Mouse (Mus musculus): Measurements from ENCODE around the gene Dusp3. TPM values are rescaled to one million over a fixed set of nuclear protein-coding genes. Genes with fewer than 3 reads are reported as not detected.
A peak's percentile ranks its signal among the peaks of the same experiment; 100 is the strongest.

The Dusp3 gene
- polyA plus RNA-seq, 1 experiment = 34.8 TPM

DNA sequence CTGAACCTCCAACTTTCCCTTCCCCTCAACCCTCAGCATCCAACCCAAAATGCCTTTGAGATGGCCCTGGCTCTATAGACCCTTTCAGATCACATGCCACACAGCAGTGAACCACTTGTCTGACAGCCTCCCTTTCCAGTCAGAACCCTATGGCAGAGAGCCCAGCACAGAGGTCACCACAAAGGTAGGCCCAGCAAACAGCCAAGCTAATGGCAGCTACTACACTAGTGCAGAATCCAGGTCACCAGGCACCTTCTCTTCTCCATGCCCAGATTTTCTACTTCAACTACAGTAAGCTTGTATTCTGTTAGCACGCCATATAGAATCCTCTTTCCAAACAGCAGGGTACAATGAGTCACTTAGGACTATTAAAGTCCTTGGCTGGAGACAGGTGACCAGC is 29.3 kb upstream of the Dusp3 start:
- no peaks in the 10 kb centered on the region for H3K4me1 ChIP-seq (ENCODE audit: control insufficient read depth, insufficient read depth, low read length)
- H3K4me3 ChIP-seq (ENCODE audit: insufficient read depth, low read length) = no peak overlapping the region
- no peak overlapping the region for H3K27ac ChIP-seq (ENCODE audit: insufficient read depth, low read length)
- TF ChIP-seq POLR2A (IDR thresholded peaks at IDR 0.05; ENCODE audit: low read depth, low read length) = no peak
- no peak for TF ChIP-seq CTCF (IDR thresholded peaks at IDR 0.05; ENCODE audit: borderline replicate concordance, insufficient read depth, low read length)

DNA sequence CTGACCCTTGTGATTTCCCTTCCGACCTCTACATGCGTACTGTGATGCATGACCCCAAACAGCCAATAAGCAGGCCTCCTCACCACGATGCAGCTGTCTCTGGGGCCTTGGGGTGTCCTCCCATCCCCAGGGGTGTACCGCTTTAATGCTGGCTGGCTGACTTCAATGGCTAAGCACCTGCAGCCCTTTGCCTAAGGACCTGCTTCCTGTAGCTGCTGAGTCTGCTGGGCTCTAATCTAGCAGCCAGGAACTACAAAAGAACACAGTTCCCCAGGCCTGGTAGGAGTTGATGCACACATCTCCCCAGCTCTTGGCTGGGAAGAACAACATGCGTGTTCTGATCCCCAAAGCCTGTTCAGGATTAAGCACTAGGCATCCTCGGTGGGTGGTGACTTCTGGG is 28.7 kb upstream of the Dusp3 start:
- TF ChIP-seq CTCF (IDR thresholded peaks at IDR 0.05; ENCODE audit: borderline replicate concordance, insufficient read depth, low read length) (no peak), POLR2A (IDR thresholded peaks at IDR 0.05; ENCODE audit: low read depth, low read length) (no peak)
- Histone ChIP-seq H3K4me3 (ENCODE audit: insufficient read depth, low read length) (no peak overlapping the region), H3K27ac (ENCODE audit: insufficient read depth, low read length) (no peak overlapping the region), H3K4me1 (ENCODE audit: control insufficient read depth, insufficient read depth, low read length) (no peaks in the 10 kb centered on the region)

DNA sequence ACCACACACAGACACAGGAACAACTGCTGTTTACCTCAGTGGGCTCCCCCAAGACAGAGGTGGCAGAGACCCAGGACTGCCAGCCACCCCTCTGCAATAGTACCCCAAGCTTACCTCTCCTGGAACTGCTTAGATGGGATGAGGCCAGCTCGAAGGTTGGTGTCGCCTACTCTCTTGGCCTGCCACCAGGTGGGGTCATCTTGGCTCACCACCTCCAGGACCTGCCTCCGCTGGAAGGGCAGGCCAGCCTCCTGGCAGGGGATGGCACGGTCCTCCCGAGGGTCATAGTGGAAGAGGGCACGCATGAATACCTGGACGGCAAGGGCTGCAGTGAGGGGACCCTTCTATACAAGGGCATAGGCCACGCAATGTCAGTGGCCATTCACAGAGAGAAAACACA is 26.4 kb upstream of the Dusp3 start:
- TF ChIP-seq CTCF (IDR thresholded peaks at IDR 0.05; ENCODE audit: borderline replicate concordance, insufficient read depth, low read length) (no peak), POLR2A (IDR thresholded peaks at IDR 0.05; ENCODE audit: low read depth, low read length) (no peak)
- H3K4me1 ChIP-seq (ENCODE audit: control insufficient read depth, insufficient read depth, low read length) = no peaks in the 10 kb centered on the region
- no peak overlapping the region for H3K27ac ChIP-seq (ENCODE audit: insufficient read depth, low read length)
- no peak overlapping the region for H3K4me3 ChIP-seq (ENCODE audit: insufficient read depth, low read length)

DNA sequence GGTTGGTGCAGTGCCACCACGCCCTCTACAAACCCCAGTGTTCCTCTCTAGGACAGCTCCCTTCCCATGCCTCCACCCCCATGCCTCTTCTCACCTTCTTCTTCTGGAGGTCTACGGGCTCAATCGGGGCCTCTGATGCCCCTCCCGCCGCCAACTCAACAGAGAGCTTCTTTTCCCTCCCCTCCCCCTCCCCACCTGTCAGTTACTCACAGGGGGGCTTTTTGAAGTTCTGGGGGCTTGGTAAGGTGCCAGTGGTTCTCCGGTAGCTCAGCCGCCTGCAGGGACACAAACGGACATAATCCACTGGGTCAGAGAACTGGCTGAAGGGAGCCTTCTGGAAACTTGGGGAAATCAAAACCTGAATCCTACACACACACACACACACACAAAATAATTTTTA is 24.7 kb upstream of the Dusp3 start:
- no peak overlapping the region for H3K27ac ChIP-seq (ENCODE audit: insufficient read depth, low read length)
- TF ChIP-seq POLR2A (IDR thresholded peaks at IDR 0.05; ENCODE audit: low read depth, low read length) = no peak
- no peak for TF ChIP-seq CTCF (IDR thresholded peaks at IDR 0.05; ENCODE audit: borderline replicate concordance, insufficient read depth, low read length)
- H3K4me1 ChIP-seq (ENCODE audit: control insufficient read depth, insufficient read depth, low read length) = no peaks in the 10 kb centered on the region
- H3K4me3 ChIP-seq (ENCODE audit: insufficient read depth, low read length) = no peak overlapping the region

DNA sequence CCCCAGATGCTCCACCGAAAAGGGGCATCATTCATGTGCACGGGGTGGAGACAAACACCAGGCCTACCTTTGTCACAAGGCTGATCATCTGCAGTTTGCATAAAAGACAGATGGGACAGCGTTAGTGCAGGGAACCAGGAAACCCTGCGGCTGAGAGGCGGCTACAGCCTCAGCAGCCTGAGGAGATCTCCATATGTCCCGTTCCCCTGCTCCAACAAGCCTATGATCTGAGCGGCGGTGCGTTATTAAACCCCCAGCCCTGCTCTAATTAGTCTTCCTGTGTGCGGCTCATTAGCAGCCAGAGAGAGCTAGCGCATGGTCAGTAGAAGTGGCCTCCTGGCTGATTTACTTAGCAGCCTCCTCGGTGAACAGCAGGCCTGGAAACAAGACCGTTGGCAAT is 23.3 kb upstream of the Dusp3 start:
- Histone ChIP-seq H3K4me3 (ENCODE audit: insufficient read depth, low read length) (no peak overlapping the region), H3K4me1 (ENCODE audit: control insufficient read depth, insufficient read depth, low read length) (no peaks in the 10 kb centered on the region), H3K27ac (ENCODE audit: insufficient read depth, low read length) (no peak overlapping the region)
- no peak for TF ChIP-seq CTCF (IDR thresholded peaks at IDR 0.05; ENCODE audit: borderline replicate concordance, insufficient read depth, low read length)
- TF ChIP-seq POLR2A (IDR thresholded peaks at IDR 0.05; ENCODE audit: low read depth, low read length) = no peak

DNA sequence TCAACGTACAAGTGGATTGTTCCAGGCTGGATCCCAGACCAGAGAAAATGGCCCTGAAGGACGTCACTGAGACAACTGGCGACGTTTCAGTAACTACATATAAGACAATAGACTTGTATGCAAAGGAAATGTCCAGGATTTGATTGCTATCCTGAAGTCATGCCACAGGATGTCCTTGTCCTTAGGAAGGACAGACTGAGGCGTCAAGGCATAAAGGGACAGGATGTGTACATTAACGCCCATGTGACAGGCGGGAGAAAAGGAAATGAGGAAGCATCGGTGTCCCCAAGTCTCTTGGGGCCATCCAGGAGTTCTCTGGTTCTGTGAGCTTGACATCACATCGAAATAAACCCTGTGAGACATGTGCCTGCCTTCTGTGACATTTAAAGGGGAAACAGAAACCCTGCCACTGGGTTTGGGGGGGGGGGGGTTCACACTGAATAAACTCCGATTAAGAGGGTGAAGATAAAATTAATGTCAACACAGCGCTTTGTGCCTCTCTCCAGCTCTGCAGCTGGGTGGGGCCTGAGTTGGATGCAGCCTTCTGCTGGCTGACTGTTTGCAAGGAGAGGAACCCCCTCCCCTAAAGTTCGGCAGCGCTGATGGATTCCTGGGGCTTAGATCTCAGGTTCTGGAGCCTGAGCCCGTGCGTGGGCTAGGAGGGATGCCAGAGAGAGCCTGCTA is 22.3 kb upstream of the Dusp3 start:
- no peak overlapping the region for H3K27ac ChIP-seq (ENCODE audit: insufficient read depth, low read length)

DNA sequence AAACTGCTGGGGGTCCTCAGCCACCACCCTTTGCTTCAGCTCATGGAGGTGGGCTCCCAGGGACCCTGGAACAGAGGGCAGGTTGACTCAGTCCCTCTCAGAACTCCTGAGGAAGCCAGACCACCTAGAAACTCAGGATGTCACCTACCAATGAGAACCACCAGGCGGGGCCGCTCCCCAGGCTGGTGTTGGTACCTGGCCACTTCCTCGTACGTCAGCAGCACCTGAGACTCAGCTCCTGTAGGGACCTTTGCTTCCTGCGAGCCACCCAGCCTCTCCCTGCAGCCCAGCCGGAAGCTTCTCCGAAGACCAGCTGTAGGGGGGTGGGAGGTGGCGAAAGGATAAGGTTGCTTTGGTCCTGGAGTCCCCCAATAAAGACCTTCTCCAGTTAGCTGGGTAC is 21.6 kb upstream of the Dusp3 start:
- Histone ChIP-seq H3K4me1 (ENCODE audit: control insufficient read depth, insufficient read depth, low read length) (no peaks in the 10 kb centered on the region), H3K4me3 (ENCODE audit: insufficient read depth, low read length) (no peak overlapping the region), H3K27ac (ENCODE audit: insufficient read depth, low read length) (no peak overlapping the region)
- TF ChIP-seq CTCF (IDR thresholded peaks at IDR 0.05; ENCODE audit: borderline replicate concordance, insufficient read depth, low read length) = no peak
- TF ChIP-seq POLR2A (IDR thresholded peaks at IDR 0.05; ENCODE audit: low read depth, low read length) = no peak

More for the DNA sequence above, 22.3 kb upstream of the Dusp3 start:
- no peak for TF ChIP-seq POLR2A (IDR thresholded peaks at IDR 0.05; ENCODE audit: low read depth, low read length)
- no peak for TF ChIP-seq CTCF (IDR thresholded peaks at IDR 0.05; ENCODE audit: borderline replicate concordance, insufficient read depth, low read length)
- Histone ChIP-seq H3K4me1 (ENCODE audit: control insufficient read depth, insufficient read depth, low read length) (no peaks in the 10 kb centered on the region), H3K4me3 (ENCODE audit: insufficient read depth, low read length) (no peak overlapping the region)

DNA sequence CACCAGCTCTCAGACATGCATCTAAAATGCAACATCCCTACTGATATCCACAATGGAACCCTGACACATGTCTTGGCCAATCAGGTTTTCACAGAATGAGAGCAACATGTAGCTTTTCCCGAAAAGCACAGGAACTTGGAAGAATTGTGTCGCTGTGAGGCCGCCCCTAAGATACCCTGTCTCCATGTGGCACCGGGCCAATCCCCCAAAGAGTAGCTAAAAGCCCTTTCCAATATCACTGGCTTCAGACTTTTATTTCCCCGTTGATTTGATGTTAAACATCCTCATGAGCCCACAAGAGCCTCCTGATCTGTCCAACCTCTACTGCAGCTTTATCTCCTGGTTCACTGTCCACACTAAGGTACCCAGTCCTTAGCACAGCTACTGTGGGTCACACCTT is 19.9 kb upstream of the Dusp3 start:
- Histone ChIP-seq H3K4me3 (ENCODE audit: insufficient read depth, low read length) (no peak overlapping the region), H3K27ac (ENCODE audit: insufficient read depth, low read length) (no peak overlapping the region), H3K4me1 (ENCODE audit: control insufficient read depth, insufficient read depth, low read length) (no peaks in the 10 kb centered on the region)
- no peak for TF ChIP-seq CTCF (IDR thresholded peaks at IDR 0.05; ENCODE audit: borderline replicate concordance, insufficient read depth, low read length)

DNA sequence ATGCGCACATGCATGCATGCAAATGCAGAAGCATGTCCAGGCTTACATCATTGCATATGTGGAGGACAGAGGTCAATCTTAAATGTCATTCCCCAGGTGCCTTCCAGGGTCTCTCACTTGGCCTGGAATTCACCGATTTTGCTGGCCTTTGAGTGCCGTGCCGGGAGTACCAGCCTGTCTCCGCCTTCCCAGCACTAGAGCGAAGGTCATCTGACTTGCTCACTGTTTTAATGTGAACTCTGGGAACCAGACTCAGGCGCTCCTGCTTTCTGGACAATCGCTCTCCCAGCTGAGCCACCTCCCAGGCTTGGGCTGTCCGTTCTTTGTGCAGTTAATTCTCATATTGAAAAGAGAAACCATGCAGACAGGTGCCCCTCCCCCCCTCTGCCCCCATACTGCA is 19.5 kb upstream of the Dusp3 start:
- H3K4me1 ChIP-seq (ENCODE audit: control insufficient read depth, insufficient read depth, low read length) = no peaks in the 10 kb centered on the region
- TF ChIP-seq CTCF (IDR thresholded peaks at IDR 0.05; ENCODE audit: borderline replicate concordance, insufficient read depth, low read length) (no peak), POLR2A (IDR thresholded peaks at IDR 0.05; ENCODE audit: low read depth, low read length) (no peak)
- no peak overlapping the region for H3K27ac ChIP-seq (ENCODE audit: insufficient read depth, low read length)
- H3K4me3 ChIP-seq (ENCODE audit: insufficient read depth, low read length) = no peak overlapping the region

DNA sequence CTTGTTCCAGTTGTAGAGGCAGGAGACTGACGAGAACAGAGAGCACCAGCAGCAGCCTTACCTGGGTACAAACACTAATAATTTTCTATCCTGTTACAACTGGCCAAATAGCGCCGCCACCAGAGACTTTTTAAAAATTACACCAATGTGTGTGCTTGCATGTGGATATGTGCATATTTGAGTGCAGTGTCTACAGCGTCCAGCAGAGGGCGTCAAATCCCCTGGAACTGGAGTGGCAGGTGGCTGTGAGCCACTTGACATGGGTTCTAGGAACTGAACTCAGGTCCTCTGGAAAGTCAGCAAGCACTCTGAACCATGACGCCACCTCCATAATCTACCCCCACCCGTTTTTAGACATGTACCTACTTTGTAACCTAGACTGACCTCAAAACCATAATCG is 17.4 kb upstream of the Dusp3 start:
- Histone ChIP-seq H3K4me1 (ENCODE audit: control insufficient read depth, insufficient read depth, low read length) (no peaks in the 10 kb centered on the region), H3K4me3 (ENCODE audit: insufficient read depth, low read length) (no peak overlapping the region), H3K27ac (ENCODE audit: insufficient read depth, low read length) (no peak overlapping the region)
- peak; percentile 13; the same call in 1 of the 2 replicates for TF ChIP-seq CTCF (IDR thresholded peaks at IDR 0.05; ENCODE audit: borderline replicate concordance, insufficient read depth, low read length)
- no peak for TF ChIP-seq POLR2A (IDR thresholded peaks at IDR 0.05; ENCODE audit: low read depth, low read length)
